Mouse (Mus musculus): ENCODE data around the gene Hoxa6. TPM values are rescaled to one million over a fixed set of nuclear protein-coding genes. Genes with fewer than 3 reads are reported as not detected.
A peak's percentile ranks its signal among the peaks of the same experiment; 100 is the strongest.

Hoxa6 gene
- polyA plus RNA-seq, 1 experiment from 2014 or later, result 4.1 TPM

DNA sequence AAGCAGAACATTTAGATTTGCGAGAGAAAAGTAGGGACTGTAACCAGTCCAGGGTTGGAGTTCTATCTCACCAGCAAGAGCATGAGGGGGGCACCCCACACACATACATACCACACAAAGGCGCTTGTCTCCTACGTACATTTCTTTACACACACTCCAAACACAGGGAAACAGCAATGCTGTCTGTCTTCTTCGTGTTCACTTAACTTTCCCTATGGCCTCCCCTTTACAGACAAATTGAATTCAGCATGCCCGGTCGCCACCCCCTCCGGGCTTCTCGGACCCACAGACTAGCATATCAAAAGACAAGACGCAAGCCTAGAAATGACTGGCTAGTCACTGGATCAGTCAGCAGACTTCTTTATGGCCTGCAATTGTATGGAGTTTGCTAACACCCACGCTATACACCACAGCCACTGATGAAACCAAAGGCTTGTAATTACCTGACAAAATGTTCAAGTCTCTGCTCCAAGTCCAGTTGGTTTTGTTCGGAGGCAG is 28.3 kb downstream of the Hoxa6 start:
- peaks cover 100% of the 10 kb centered on the region for H3K4me1 ChIP-seq
- DNase-seq (ENCODE audit: low spot score), result no peak
- 4% methylated on average over 11 of the region's 11 CpGs for WGBS
- peak overlapping the region; percentile 65 for H3K4me3 ChIP-seq
- H3K9me3 ChIP-seq (replicated peaks), result no peaks in the 10 kb centered on the region
- H3K36me3 ChIP-seq, result peaks cover 20% of the 10 kb centered on the region
- H3K27ac ChIP-seq, result peak overlapping the region; percentile 90
- peaks cover 86% of the 10 kb centered on the region for H3K27me3 ChIP-seq (ENCODE audit: low read depth, poor library complexity, severe bottlenecking)

- WGBS, result 2% methylated on average over 10 of the region's 10 CpGs
- H3K4me1 ChIP-seq, result peaks cover 100% of the 10 kb centered on the region
- no peak for DNase-seq (ENCODE audit: low spot score)
- no peaks in the 10 kb centered on the region for H3K9me3 ChIP-seq (replicated peaks)
- H3K27me3 ChIP-seq (ENCODE audit: low read depth, poor library complexity, severe bottlenecking), result peaks cover 89% of the 10 kb centered on the region
- peak overlapping the region; percentile 65 for H3K4me3 ChIP-seq
- H3K36me3 ChIP-seq, result peaks cover 20% of the 10 kb centered on the region
- peak overlapping the region; percentile 90 for H3K27ac ChIP-seq
These were observed 28.8 kb downstream of the Hoxa6 start for GRCm38 (mm10) chr6:52179690-52180089.

DNA sequence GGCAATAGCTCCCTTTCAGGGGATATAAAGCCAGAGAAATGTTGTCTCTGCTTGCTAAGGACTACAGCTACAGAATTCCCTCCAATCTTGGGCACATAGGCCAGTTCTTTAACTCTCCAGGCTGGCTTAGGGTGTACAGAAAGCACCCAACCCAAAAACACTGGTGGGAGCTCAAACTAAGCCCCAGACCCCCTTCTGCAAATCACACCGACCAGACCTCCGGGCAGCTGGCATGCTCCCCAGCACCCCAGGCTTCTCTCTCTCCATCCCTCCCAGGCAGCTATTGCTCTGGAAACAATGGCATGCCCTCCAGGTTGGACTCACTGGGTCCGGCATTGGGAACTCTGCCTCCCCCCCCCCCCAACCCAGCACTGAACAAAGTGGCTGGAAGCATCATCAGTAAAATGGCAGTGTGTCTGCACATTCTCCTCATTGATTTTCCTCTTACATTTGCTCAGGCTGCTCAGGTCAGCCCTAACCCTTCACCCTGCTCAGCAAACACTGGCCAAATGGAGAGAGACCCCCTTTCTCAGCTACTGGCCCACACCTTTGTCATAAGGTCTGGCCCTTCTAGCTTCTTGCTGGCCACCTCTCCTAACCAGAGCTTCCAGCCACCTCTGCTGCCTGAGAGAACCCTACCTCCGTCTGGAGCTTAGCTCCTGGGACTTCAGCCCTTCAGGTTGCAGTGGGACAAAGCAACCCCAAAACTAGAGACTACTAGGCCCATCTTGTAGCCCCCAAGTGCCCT is 29.4 kb downstream of the Hoxa6 start:
- Histone ChIP-seq H3K4me3 (peak overlapping the region; percentile 65), H3K36me3 (peaks cover 20% of the 10 kb centered on the region), H3K27me3 (ENCODE audit: low read depth, poor library complexity, severe bottlenecking) (peaks cover 86% of the 10 kb centered on the region), H3K4me1 (peaks cover 100% of the 10 kb centered on the region), H3K27ac (peak overlapping the region; percentile 90), H3K9me3 (replicated peaks) (no peaks in the 10 kb centered on the region)
- WGBS, result 6% methylated on average over 4 of the region's 4 CpGs
- DNase-seq (ENCODE audit: low spot score), result peak; percentile 51

- H3K4me1 ChIP-seq, result peaks cover 100% of the 10 kb centered on the region
- H3K36me3 ChIP-seq, result peaks cover 16% of the 10 kb centered on the region
- H3K9me3 ChIP-seq (replicated peaks), result no peaks in the 10 kb centered on the region
- H3K27ac ChIP-seq, result peak overlapping the region; percentile 90
- 1% methylated on average over 9 of the region's 9 CpGs for WGBS
- DNase-seq (ENCODE audit: low spot score), result peak; percentile 55
- H3K4me3 ChIP-seq, result peak overlapping the region; percentile 65
- H3K27me3 ChIP-seq (ENCODE audit: low read depth, poor library complexity, severe bottlenecking), result peaks cover 84% of the 10 kb centered on the region
These were observed 30.7 kb downstream of the Hoxa6 start for GRCm38 (mm10) chr6:52177806-52178205.

GRCm38 (mm10) chr6:52177061-52177735 is 31.3 kb downstream of the Hoxa6 start, which contains the start of gene 5730596B20Rik:
Gene 5730596B20Rik (plus strand): TSS chr6:52177498.
- DNase-seq (ENCODE audit: low spot score), result peak; percentile 79
- Histone ChIP-seq H3K4me3 (peak within 1 kb of the TSS; percentile 65), H3K9me3 (replicated peaks) (no peaks in the 10 kb centered on the region), H3K27me3 (ENCODE audit: low read depth, poor library complexity, severe bottlenecking) (peaks cover 85% of the 10 kb centered on the region), H3K4me1 (peaks cover 100% of the 10 kb centered on the region), H3K27ac (peak within 1 kb of the TSS; percentile 90), H3K36me3 (peaks cover 17% of the 10 kb centered on the region)
- WGBS, result under 1% methylated on average over 36 of the region's 36 CpGs

DNA sequence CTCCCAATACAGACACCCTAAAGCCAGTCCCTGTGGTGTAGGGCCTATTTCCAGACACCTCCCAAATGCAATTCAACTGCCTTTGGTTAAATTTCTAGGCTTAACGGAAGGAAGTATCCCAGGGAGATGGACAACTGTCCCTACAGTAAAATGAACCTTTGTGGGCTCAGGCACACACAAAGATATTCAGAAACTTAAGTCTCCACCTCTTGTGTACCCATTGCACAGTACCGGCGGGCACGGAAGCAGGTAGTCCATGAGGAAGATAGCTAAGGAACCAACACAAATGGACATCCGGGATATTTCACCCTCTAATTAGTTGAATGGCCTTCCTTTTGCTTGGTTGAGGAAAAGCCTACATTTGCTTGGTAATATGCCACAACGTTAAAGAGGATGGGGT is 32.1 kb downstream of the Hoxa6 start:
- H3K27ac ChIP-seq, result peak overlapping the region; percentile 90
- DNase-seq (ENCODE audit: low spot score), result peak; percentile 54
- H3K4me1 ChIP-seq, result peaks cover 100% of the 10 kb centered on the region
- H3K4me3 ChIP-seq, result peak overlapping the region; percentile 65
- H3K9me3 ChIP-seq (replicated peaks), result no peaks in the 10 kb centered on the region
- 1% methylated on average over 6 of the region's 6 CpGs for WGBS
- peaks cover 13% of the 10 kb centered on the region for H3K36me3 ChIP-seq
- peaks cover 85% of the 10 kb centered on the region for H3K27me3 ChIP-seq (ENCODE audit: low read depth, poor library complexity, severe bottlenecking)

DNA sequence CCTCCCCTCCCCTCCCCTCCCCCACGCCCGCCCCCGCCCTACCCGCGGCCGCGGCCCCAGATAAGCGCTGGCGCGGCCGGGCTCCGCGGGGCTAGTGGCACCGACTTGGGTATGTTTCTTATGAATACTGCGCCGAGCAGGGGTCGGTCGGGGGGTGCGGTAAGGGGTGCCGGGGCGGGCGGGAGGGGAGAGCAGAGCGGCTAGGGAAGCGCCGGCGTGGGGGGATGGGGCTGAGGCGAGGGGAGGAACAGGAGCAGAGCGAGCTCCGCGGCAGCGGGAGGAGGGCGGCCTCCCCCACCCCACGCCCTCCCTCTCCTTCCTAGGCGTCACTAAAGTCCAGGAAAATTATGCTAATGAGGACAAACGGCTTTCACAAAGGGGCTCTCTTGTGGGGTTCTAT is 32.7 kb downstream of the Hoxa6 start:
- Histone ChIP-seq H3K9me3 (replicated peaks) (no peaks in the 10 kb centered on the region), H3K27me3 (ENCODE audit: low read depth, poor library complexity, severe bottlenecking) (peaks cover 85% of the 10 kb centered on the region), H3K4me1 (peaks cover 100% of the 10 kb centered on the region), H3K36me3 (peaks cover 8% of the 10 kb centered on the region), H3K4me3 (peak overlapping the region; percentile 65), H3K27ac (peak overlapping the region; percentile 90)
- WGBS, result 2% methylated on average over 20 of the region's 35 CpGs
- DNase-seq (ENCODE audit: low spot score), result peak; percentile 73

GRCm38 (mm10) chr6:52174968-52175751 is 33.4 kb downstream of the Hoxa6 start:
- 1% methylated on average over 40 of the region's 41 CpGs for WGBS
- H3K36me3 ChIP-seq, result peaks cover 13% of the 10 kb centered on the region
- H3K27ac ChIP-seq, result peak overlapping the region; percentile 90
- peak overlapping the region; percentile 65 for H3K4me3 ChIP-seq
- H3K9me3 ChIP-seq (replicated peaks), result no peaks in the 10 kb centered on the region
- DNase-seq (ENCODE audit: low spot score), result peak; percentile 76
- peaks cover 100% of the 10 kb centered on the region for H3K4me1 ChIP-seq
- H3K27me3 ChIP-seq (ENCODE audit: low read depth, poor library complexity, severe bottlenecking), result peaks cover 85% of the 10 kb centered on the region

DNA sequence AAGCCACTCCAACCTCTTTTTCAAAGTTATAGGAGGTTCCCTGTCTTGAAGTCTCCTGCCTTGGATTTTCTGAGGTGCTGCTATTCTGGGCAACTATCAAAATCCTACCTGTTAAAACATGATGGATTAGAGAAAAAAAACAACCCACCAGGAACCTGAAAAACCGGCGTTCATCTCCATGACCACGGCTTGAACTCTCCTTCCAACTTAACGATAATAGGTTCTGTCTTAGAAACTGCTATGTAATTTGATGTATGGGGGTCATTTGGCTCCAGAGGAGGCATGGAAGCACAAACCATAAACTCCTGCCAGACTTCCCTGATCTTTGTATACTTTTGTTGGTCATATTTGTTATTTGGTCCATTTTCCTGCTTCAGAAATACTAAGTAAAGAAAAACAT is 34.9 kb downstream of the Hoxa6 start:
- peak overlapping the region; percentile 81; the same call in 1 of the 2 replicates for H3K27ac ChIP-seq
- peak; percentile 39 for DNase-seq (ENCODE audit: low spot score)
- no peaks in the 10 kb centered on the region for H3K9me3 ChIP-seq (replicated peaks)
- H3K36me3 ChIP-seq, result peaks cover 20% of the 10 kb centered on the region
- WGBS, result 0% methylated on average over 4 of the region's 4 CpGs
- peak overlapping the region; percentile 47; the same call in 1 of the 2 replicates for H3K4me3 ChIP-seq
- H3K27me3 ChIP-seq (ENCODE audit: low read depth, poor library complexity, severe bottlenecking), result peaks cover 77% of the 10 kb centered on the region
- peaks cover 98% of the 10 kb centered on the region for H3K4me1 ChIP-seq

- under 1% methylated on average over 35 of the region's 35 CpGs for WGBS
- peak; percentile 97 for DNase-seq (ENCODE audit: low spot score)
- Histone ChIP-seq H3K36me3 (peaks cover 21% of the 10 kb centered on the region), H3K4me1 (peaks cover 98% of the 10 kb centered on the region), H3K27ac (peak overlapping the region; percentile 81), H3K9me3 (replicated peaks) (no peaks in the 10 kb centered on the region), H3K4me3 (peak overlapping the region; percentile 47), H3K27me3 (ENCODE audit: low read depth, poor library complexity, severe bottlenecking) (peaks cover 77% of the 10 kb centered on the region)
These were observed 36.0 kb downstream of the Hoxa6 start for GRCm38 (mm10) chr6:52172501-52172900.

DNA sequence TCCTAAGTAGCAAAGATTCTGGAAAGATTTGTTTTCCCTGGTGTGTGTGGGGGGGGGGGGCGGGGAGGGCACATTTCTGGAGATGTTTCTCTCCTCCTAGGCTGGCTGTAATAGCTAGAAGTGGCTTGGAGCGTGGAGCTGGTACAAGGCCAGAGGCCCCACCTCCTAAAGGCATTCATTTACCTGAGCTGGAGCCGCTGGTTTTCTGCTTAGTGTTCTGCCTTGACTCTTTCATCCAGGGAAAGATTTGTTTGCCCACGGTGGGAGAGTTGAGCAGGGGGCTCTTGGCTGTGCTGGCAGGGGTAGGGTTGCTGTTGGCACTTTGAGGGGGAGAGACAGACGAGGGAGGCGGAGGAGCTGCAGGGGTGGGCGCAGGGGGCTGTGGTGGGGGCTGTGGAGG is 36.6 kb downstream of the Hoxa6 start:
- peak overlapping the region; percentile 47 for H3K4me3 ChIP-seq
- WGBS, result 13% methylated on average over 7 of the region's 7 CpGs
- peak overlapping the region; percentile 81 for H3K27ac ChIP-seq
- H3K36me3 ChIP-seq, result peaks cover 21% of the 10 kb centered on the region
- no peaks in the 10 kb centered on the region for H3K9me3 ChIP-seq (replicated peaks)
- peaks cover 98% of the 10 kb centered on the region for H3K4me1 ChIP-seq
- H3K27me3 ChIP-seq (ENCODE audit: low read depth, poor library complexity, severe bottlenecking), result peaks cover 77% of the 10 kb centered on the region
- peak; percentile 40 for DNase-seq (ENCODE audit: low spot score)

DNA sequence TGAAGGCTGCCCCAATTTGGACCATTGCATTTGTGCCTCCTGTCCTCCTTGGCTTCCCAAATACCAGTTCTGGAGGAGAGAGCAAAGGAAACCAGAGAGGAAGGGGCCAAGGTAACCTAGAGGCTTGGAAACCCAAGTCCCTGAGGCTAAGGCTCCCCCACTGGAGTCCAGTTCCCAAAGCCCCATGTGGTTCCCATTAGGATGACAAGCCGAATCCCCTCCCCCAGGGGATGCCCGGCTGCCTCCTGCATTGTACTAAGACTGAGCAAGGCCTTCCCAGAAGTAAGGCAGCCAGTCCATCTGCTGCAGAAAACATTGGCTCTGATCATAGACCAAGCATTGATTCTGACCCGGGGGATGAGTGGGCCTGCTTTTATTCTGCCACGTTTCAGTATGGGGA is 37.2 kb downstream of the Hoxa6 start:
- H3K4me3 ChIP-seq, result peak overlapping the region; percentile 47
- H3K27me3 ChIP-seq (ENCODE audit: low read depth, poor library complexity, severe bottlenecking), result peaks cover 79% of the 10 kb centered on the region
- H3K27ac ChIP-seq, result peak overlapping the region; percentile 81
- WGBS, result 3% methylated on average over 4 of the region's 4 CpGs
- H3K9me3 ChIP-seq (replicated peaks), result no peaks in the 10 kb centered on the region
- H3K4me1 ChIP-seq, result peaks cover 98% of the 10 kb centered on the region
- H3K36me3 ChIP-seq, result peaks cover 21% of the 10 kb centered on the region
- DNase-seq (ENCODE audit: low spot score), result peak; percentile 82
